Mouse (Mus musculus): Measurements from ENCODE around the gene C1qa. TPM values are rescaled to one million over a fixed set of nuclear protein-coding genes. Genes with fewer than 3 reads are reported as not detected.

Gene C1qa
- polyA plus RNA-seq, 1 experiment from 2014 or later = 16.2 TPM

DNA sequence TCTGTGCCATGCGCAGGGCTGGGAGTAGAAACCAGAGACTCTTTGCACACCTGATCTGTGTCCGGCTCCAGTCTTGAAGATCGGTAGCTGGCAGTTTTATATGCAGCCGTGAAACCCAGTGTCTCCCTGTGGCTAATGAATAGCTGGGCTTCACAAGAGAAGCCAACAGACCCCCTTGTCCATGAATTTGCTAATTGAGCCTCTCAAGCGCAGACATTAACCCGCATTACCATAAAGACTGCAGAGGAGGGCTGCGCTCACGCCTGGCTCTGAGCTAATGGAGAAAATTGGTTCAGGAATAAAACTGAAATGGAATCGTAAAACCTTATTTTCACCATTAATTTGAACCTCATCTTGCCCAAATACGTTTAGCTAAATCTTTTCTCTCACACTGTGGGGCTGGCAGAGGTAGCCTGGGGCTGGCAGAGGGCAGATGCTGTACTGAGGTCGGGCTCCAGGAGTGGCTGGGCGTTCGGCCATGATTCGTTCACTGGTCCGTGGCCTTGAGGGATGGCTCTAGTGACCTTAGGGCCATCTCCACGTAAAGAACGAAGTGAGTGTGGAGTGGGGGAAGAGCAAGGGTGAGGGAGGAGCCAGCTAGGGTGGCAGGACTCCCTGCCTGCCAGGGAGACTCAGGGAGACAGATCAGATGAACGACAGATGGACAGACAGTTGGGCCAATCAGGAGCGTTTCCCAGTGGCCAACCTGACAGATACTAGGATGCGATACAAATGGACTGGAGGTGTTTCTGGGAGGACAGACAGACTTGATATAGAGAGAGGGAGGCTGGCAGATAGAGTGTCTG is 18.0 kb upstream of the C1qa start:
- Histone ChIP-seq H3K9me3 (replicated peaks; ENCODE audit: control insufficient read depth, low read length) (no peaks in the 10 kb centered on the region), H3K36me3 (replicated peaks; ENCODE audit: control insufficient read depth, insufficient read depth, low read depth, low read length) (no peaks in the 10 kb centered on the region), H3K4me3 (ENCODE audit: low read depth, low read length) (no peak overlapping the region), H3K27me3 (ENCODE audit: control insufficient read depth, insufficient read depth, low read length) (0 out of 2 replicates have a peak, but pooled peaks cover under 1% of the 10 kb centered on the region), H3K4me2 (ENCODE audit: low read depth, low read length) (no peak overlapping the region), H3K9ac (replicated peaks; ENCODE audit: low read length) (no peak overlapping the region), H3K27ac (replicated peaks; ENCODE audit: low read depth, low read length) (no peak overlapping the region), H3K4me1 (ENCODE audit: control insufficient read depth, insufficient read depth, low read length) (no peaks in the 10 kb centered on the region)
- ATAC-seq (replicated peaks; ENCODE audit: insufficient number of reproducible peaks, low FRiP score, low TSS enrichment, low read depth) (no peak), DNase-seq (ENCODE audit: low spot score) (no peak)
- 72% methylated on average over 20 of the region's 20 CpGs for WGBS

GRCm38 (mm10) chr4:136912841-136913240 is 14.2 kb upstream of the C1qa start:
- H3K4me3 ChIP-seq (ENCODE audit: low read depth, low read length) = no peak overlapping the region
- no peak overlapping the region for H3K9ac ChIP-seq (replicated peaks; ENCODE audit: low read length)
- no peak overlapping the region for H3K4me2 ChIP-seq (ENCODE audit: low read depth, low read length)
- H3K27ac ChIP-seq (replicated peaks; ENCODE audit: low read depth, low read length) = no peak overlapping the region
- 17% methylated on average over 9 of the region's 9 CpGs for WGBS
- H3K4me1 ChIP-seq (ENCODE audit: control insufficient read depth, insufficient read depth, low read length) = no peaks in the 10 kb centered on the region
- H3K27me3 ChIP-seq (ENCODE audit: control insufficient read depth, insufficient read depth, low read length) = peaks cover 4% of the 10 kb centered on the region; the same call in 1 of the 2 replicates
- no peaks in the 10 kb centered on the region for H3K9me3 ChIP-seq (replicated peaks; ENCODE audit: control insufficient read depth, low read length)
- no peak for DNase-seq (ENCODE audit: low spot score)
- no peaks in the 10 kb centered on the region for H3K36me3 ChIP-seq (replicated peaks; ENCODE audit: control insufficient read depth, insufficient read depth, low read depth, low read length)
- no peak for ATAC-seq (replicated peaks; ENCODE audit: insufficient number of reproducible peaks, low FRiP score, low TSS enrichment, low read depth)

- DNase-seq (ENCODE audit: low spot score) (no peak), ATAC-seq (replicated peaks; ENCODE audit: insufficient number of reproducible peaks, low FRiP score, low TSS enrichment, low read depth) (no peak)
- Histone ChIP-seq H3K4me1 (ENCODE audit: control insufficient read depth, insufficient read depth, low read length) (no peaks in the 10 kb centered on the region), H3K36me3 (replicated peaks; ENCODE audit: control insufficient read depth, insufficient read depth, low read depth, low read length) (no peaks in the 10 kb centered on the region), H3K9me3 (replicated peaks; ENCODE audit: control insufficient read depth, low read length) (no peaks in the 10 kb centered on the region), H3K9ac (replicated peaks; ENCODE audit: low read length) (no peak overlapping the region), H3K4me2 (ENCODE audit: low read depth, low read length) (no peak overlapping the region), H3K27ac (replicated peaks; ENCODE audit: low read depth, low read length) (no peak overlapping the region), H3K4me3 (ENCODE audit: low read depth, low read length) (no peak overlapping the region), H3K27me3 (ENCODE audit: control insufficient read depth, insufficient read depth, low read length) (peaks cover 4% of the 10 kb centered on the region; the same call in 1 of the 2 replicates)
- 35% methylated on average over 9 of the region's 9 CpGs for WGBS
Measured at GRCm38 (mm10) chr4:136911804-136912203, 13.2 kb upstream of the C1qa start.

DNA sequence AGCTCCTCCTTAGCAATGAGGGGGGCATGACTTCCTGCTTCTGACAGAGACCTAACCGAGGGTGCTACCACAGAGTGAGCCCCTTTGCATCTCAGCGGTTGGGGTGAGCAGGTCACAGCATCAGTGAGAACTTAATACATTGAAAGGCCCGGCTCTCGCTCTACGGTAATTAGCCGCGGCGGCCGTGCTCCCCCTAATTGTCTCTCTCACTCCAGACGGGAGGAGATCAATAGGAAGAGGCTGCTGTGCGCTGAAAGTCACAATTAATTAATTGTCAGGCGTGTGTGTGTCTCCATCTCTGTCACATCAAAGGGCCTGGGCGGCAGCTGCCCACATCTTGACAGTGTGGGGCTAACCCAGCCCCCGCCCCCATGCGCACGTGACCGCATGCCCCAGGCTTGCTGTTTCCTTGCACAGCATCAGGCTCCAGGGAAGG is 12.6 kb upstream of the C1qa start:
- no peak overlapping the region for H3K27ac ChIP-seq (replicated peaks; ENCODE audit: low read depth, low read length)
- H3K4me2 ChIP-seq (ENCODE audit: low read depth, low read length) = no peak overlapping the region
- H3K27me3 ChIP-seq (ENCODE audit: control insufficient read depth, insufficient read depth, low read length) = peaks cover 8% of the 10 kb centered on the region
- WGBS = 2% methylated on average over 17 of the region's 17 CpGs
- H3K36me3 ChIP-seq (replicated peaks; ENCODE audit: control insufficient read depth, insufficient read depth, low read depth, low read length) = no peaks in the 10 kb centered on the region
- no peak overlapping the region for H3K4me3 ChIP-seq (ENCODE audit: low read depth, low read length)
- H3K9me3 ChIP-seq (replicated peaks; ENCODE audit: control insufficient read depth, low read length) = no peaks in the 10 kb centered on the region
- no peak for DNase-seq (ENCODE audit: low spot score)
- no peak overlapping the region for H3K9ac ChIP-seq (replicated peaks; ENCODE audit: low read length)
- no peaks in the 10 kb centered on the region for H3K4me1 ChIP-seq (ENCODE audit: control insufficient read depth, insufficient read depth, low read length)
- no peak for ATAC-seq (replicated peaks; ENCODE audit: insufficient number of reproducible peaks, low FRiP score, low TSS enrichment, low read depth)

DNA sequence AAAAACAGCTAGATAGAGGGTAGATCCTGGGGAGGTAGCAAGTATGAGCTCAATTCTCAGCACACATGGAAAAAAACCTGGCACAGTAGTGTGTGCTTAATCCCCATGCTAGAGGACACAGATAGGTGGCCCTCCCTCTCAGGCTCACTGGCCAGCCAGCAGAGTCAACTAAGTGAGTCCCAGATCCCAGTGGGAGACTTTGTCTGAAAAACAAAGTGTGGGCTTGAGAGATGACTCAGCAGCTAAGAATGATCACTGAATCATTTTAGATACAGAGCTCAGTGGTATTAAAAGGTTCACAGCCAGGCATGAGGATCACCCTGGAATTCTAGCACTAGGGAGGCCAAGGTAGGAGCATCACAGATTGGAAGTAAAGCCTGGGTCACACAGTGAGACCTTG is 9.2 kb upstream of the C1qa start:
- Histone ChIP-seq H3K9me3 (replicated peaks; ENCODE audit: control insufficient read depth, low read length) (no peaks in the 10 kb centered on the region), H3K36me3 (replicated peaks; ENCODE audit: control insufficient read depth, insufficient read depth, low read depth, low read length) (no peaks in the 10 kb centered on the region), H3K4me1 (ENCODE audit: control insufficient read depth, insufficient read depth, low read length) (no peaks in the 10 kb centered on the region), H3K27me3 (ENCODE audit: control insufficient read depth, insufficient read depth, low read length) (peaks cover 28% of the 10 kb centered on the region), H3K4me3 (ENCODE audit: low read depth, low read length) (no peak overlapping the region), H3K4me2 (ENCODE audit: low read depth, low read length) (no peak overlapping the region), H3K9ac (replicated peaks; ENCODE audit: low read length) (no peak overlapping the region), H3K27ac (replicated peaks; ENCODE audit: low read depth, low read length) (no peak overlapping the region)
- no peak for ATAC-seq (replicated peaks; ENCODE audit: insufficient number of reproducible peaks, low FRiP score, low TSS enrichment, low read depth)
- DNase-seq (ENCODE audit: low spot score) = no peak

- no peak overlapping the region for H3K4me3 ChIP-seq (ENCODE audit: low read depth, low read length)
- no peak overlapping the region for H3K4me2 ChIP-seq (ENCODE audit: low read depth, low read length)
- peaks cover 28% of the 10 kb centered on the region for H3K27me3 ChIP-seq (ENCODE audit: control insufficient read depth, insufficient read depth, low read length)
- H3K9ac ChIP-seq (replicated peaks; ENCODE audit: low read length) = no peak overlapping the region
- no peaks in the 10 kb centered on the region for H3K9me3 ChIP-seq (replicated peaks; ENCODE audit: control insufficient read depth, low read length)
- no peaks in the 10 kb centered on the region for H3K4me1 ChIP-seq (ENCODE audit: control insufficient read depth, insufficient read depth, low read length)
- DNase-seq (ENCODE audit: low spot score) (peak; percentile 90), ATAC-seq (replicated peaks; ENCODE audit: insufficient number of reproducible peaks, low FRiP score, low TSS enrichment, low read depth) (no peak)
- WGBS = 15% methylated on average over 7 of the region's 7 CpGs
- no peaks in the 10 kb centered on the region for H3K36me3 ChIP-seq (replicated peaks; ENCODE audit: control insufficient read depth, insufficient read depth, low read depth, low read length)
- H3K27ac ChIP-seq (replicated peaks; ENCODE audit: low read depth, low read length) = no peak overlapping the region
Measured at GRCm38 (mm10) chr4:136907033-136907432, 8.4 kb upstream of the C1qa start.

GRCm38 (mm10) chr4:136904767-136905539 is 6.3 kb upstream of the C1qa start:
- H3K27ac ChIP-seq (replicated peaks; ENCODE audit: low read depth, low read length) = no peak overlapping the region

DNA sequence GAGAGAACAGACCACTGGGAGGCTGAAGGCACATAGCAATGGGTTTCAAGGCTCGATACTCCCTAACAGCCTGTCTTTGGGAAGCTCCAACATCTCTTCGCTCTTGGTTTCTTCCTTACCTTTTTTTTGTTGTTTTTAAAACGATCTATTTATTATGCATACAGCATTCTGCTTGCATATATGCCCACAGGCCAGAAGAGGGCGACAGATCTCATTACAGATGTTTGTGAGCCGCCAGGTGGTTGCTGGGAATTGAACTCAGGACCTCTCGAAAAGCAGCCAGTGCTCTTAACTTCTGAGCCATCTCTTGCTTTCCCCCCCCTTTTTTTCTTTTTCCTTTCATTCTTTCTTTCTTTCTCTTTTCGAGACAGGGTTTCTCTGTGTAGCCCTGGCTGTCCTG is 551 bp upstream of the C1qa start:
- Histone ChIP-seq H3K36me3 (replicated peaks; ENCODE audit: control insufficient read depth, insufficient read depth, low read depth, low read length) (no peaks in the 10 kb centered on the region), H3K27ac (replicated peaks; ENCODE audit: low read depth, low read length) (no peak overlapping the region), H3K27me3 (ENCODE audit: control insufficient read depth, insufficient read depth, low read length) (peaks cover 14% of the 10 kb centered on the region), H3K9ac (replicated peaks; ENCODE audit: low read length) (no peak overlapping the region), H3K9me3 (replicated peaks; ENCODE audit: control insufficient read depth, low read length) (no peaks in the 10 kb centered on the region), H3K4me3 (ENCODE audit: low read depth, low read length) (no peak overlapping the region), H3K4me1 (ENCODE audit: control insufficient read depth, insufficient read depth, low read length) (0 out of 2 replicates have a peak, but pooled peaks cover 2% of the 10 kb centered on the region), H3K4me2 (ENCODE audit: low read depth, low read length) (no peak overlapping the region)
- WGBS = 61% methylated on average over 7 of the region's 7 CpGs
- no peak for ATAC-seq (replicated peaks; ENCODE audit: insufficient number of reproducible peaks, low FRiP score, low TSS enrichment, low read depth)
- peak; percentile 15 for DNase-seq (ENCODE audit: low spot score)

More at GRCm38 (mm10) chr4:136904767-136905539, 6.3 kb upstream of the C1qa start:
- Histone ChIP-seq H3K4me3 (ENCODE audit: low read depth, low read length) (no peak overlapping the region), H3K4me2 (ENCODE audit: low read depth, low read length) (no peak overlapping the region), H3K27me3 (ENCODE audit: control insufficient read depth, insufficient read depth, low read length) (peaks cover 25% of the 10 kb centered on the region), H3K9ac (replicated peaks; ENCODE audit: low read length) (no peak overlapping the region), H3K4me1 (ENCODE audit: control insufficient read depth, insufficient read depth, low read length) (no peaks in the 10 kb centered on the region), H3K36me3 (replicated peaks; ENCODE audit: control insufficient read depth, insufficient read depth, low read depth, low read length) (no peaks in the 10 kb centered on the region), H3K9me3 (replicated peaks; ENCODE audit: control insufficient read depth, low read length) (no peaks in the 10 kb centered on the region)
- ATAC-seq (replicated peaks; ENCODE audit: insufficient number of reproducible peaks, low FRiP score, low TSS enrichment, low read depth) = no peak
- WGBS = under 1% methylated on average over 23 of the region's 23 CpGs
- no peak for DNase-seq (ENCODE audit: low spot score)
